Mouse (Mus musculus) kidney, embryonic 14.5 days (tissue): ENCODE measurements around the gene Ttc7. TPM values are rescaled to one million over a fixed set of nuclear protein-coding genes. Genes with fewer than 3 reads are reported as not detected.

ENCODE experiments used
- ATAC-seq: fragments of 200-750 bp; cut with Nextera tagmentation; 2 replicates; pipeline ENCODE4 v1.8.0; 2017; ENCODE audit warnings: moderate number of reproducible peaks, mild to moderate bottlenecking, moderate TSS enrichment, moderate library complexity; ENCODE audit not compliant: low FRiP score, low TSS enrichment
- H3K27ac ChIP-seq: fragments of 300-500 bp; sonication (generic); 2 replicates; pipeline ENCODE4 v1.5.1; 2014; ENCODE audit warnings: low read depth, mild to moderate bottlenecking, low read length, moderate library complexity, mixed read lengths
- H3K27me3 ChIP-seq: fragments of 300-500 bp; sonication (generic); 2 replicates; pipeline ENCODE4 v1.6.1; 2014; ENCODE audit warnings: mild to moderate bottlenecking, low read length; ENCODE audit not compliant: control insufficient read depth, insufficient read depth
- H3K36me3 ChIP-seq: fragments of 300-500 bp; sonication (generic); 2 replicates; pipeline ENCODE4 v1.6.1; 2014; ENCODE audit warnings: low read length, mixed read lengths; ENCODE audit not compliant: control insufficient read depth, insufficient read depth
- H3K4me1 ChIP-seq: fragments of 300-500 bp; sonication (generic); 2 replicates; pipeline ENCODE4 v1.6.1; 2014; ENCODE audit warnings: low read length, mixed read lengths; ENCODE audit not compliant: control insufficient read depth, insufficient read depth
- H3K4me2 ChIP-seq: fragments of 300-500 bp; sonication (generic); replicated peaks from 2 replicates; pipeline ENCODE4 v1.6.1; 2014; ENCODE audit warnings: low read depth, mild to moderate bottlenecking, low read length
- H3K4me3 ChIP-seq: fragments of 300-500 bp; sonication (generic); 2 replicates; pipeline ENCODE4 v1.5.1; 2014; ENCODE audit warnings: mild to moderate bottlenecking, low read length
- H3K9ac ChIP-seq: fragments of 300-500 bp; sonication (generic); 2 replicates; pipeline ENCODE4 v1.6.1; 2014; ENCODE audit warnings: low read depth, mild to moderate bottlenecking, low read length, moderate library complexity
- H3K9me3 ChIP-seq: fragments of 300-500 bp; sonication (generic); 2 replicates; pipeline ENCODE4 v1.6.1; 2016; ENCODE audit warnings: low read length; ENCODE audit not compliant: control insufficient read depth
- WGBS: fragments of 180-500 bp; shearing (Covaris S2); extraction: QIAGEN DNeasy Blood & Tissue Kit; methylation state at CpG from one replicate; pipeline ENCODE4 v1.1.7; 2014; 5-methylcytosine and 5-hydroxymethylcytosine counted together
- polyA plus RNA-seq: library from polyadenylated mRNA; unstranded; fragments of >200 nt; fragmentation: Nextera tagmentation; extraction: Ambion mirVana; gene quantifications from 2 replicates; pipeline ENCODE4 v1.2.1, GENCODE M21; 2014

The Ttc7 gene
- polyA plus RNA-seq, 1 experiment from 2014 or later = 4.0 TPM

DNA sequence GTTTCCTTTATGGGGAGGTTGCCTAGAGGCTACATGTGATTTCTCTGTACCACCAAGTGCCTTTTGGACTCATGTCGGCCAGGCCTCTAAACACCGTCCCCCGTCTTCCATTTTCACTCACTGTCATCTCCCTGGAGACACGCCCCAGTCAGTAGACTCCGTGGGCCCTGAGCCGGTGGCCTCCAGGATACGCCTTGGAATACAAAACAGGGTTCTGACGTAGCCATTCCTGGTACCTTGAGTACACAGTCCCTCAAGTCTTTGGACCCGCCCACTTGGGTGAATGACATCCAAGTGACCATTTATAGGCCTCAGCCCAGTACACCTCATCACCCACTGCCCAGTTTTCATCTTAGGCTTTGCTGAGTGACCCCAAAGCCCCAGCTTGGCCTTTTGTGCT, 98.0 kb downstream of the Ttc7 start:
- H3K36me3 ChIP-seq = no peaks in the 10 kb centered on the region
- ATAC-seq = no peak
- no peaks in the 10 kb centered on the region for H3K27me3 ChIP-seq
- peaks cover 45% of the 10 kb centered on the region for H3K4me1 ChIP-seq
- 85% methylated on average over 9 of the region's 9 CpGs for WGBS
- no peak overlapping the region for H3K27ac ChIP-seq
- H3K9ac ChIP-seq = no peak overlapping the region
- H3K4me2 ChIP-seq = no peak overlapping the region
- no peaks in the 10 kb centered on the region for H3K9me3 ChIP-seq
- H3K4me3 ChIP-seq = no peak overlapping the region

DNA sequence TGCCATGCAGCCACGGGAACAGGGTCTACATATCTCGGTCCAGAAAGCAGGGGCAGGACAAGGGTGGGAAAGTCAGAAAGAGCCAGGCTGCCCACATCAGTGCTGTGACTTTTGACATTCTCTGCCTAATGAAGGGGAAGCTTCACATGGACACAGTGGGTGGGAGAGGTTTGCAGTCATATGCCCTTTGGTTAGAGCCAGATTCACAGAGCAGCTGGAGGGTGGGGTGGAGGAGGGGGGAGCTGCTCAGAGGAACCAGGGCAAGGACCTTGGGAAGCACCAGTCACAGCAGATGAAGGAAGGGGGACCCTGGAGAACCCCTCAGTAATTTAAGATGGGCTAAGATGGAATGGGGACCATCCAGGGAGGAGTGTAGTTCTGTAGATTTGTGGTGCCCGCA, 103.1 kb downstream of the Ttc7 start:
- H3K36me3 ChIP-seq = no peaks in the 10 kb centered on the region
- H3K9me3 ChIP-seq = no peaks in the 10 kb centered on the region
- no peak overlapping the region for H3K27ac ChIP-seq
- no peak overlapping the region for H3K9ac ChIP-seq
- ATAC-seq = no peak
- no peak overlapping the region for H3K4me3 ChIP-seq
- no peaks in the 10 kb centered on the region for H3K27me3 ChIP-seq
- peaks cover 10% of the 10 kb centered on the region for H3K4me1 ChIP-seq
- H3K4me2 ChIP-seq = no peak overlapping the region
- 69% methylated on average over 3 of the region's 3 CpGs for WGBS

DNA sequence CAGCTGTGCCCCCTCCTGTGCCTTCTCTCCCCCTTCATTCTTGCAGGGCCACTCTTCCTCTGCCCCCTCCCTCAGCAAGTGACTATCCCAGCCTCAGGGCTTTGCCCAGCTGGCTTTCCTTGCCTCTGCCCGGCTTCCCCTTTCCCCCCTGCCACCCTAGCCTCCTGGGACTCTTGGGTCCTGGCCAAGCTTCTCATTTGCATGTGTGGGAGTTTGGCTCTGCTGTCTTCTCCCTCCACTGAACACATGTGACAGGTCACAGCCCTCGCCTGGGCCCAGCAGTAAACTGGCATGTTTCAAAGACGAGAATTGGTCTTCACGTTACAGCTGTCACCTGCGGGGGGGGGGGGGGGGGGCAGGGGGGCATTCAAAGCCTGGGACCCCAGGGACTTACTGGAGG, 104.4 kb downstream of the Ttc7 start:
- peaks cover 10% of the 10 kb centered on the region for H3K4me1 ChIP-seq
- H3K9ac ChIP-seq = no peak overlapping the region
- no peak overlapping the region for H3K4me2 ChIP-seq
- H3K27ac ChIP-seq = no peak overlapping the region
- H3K4me3 ChIP-seq = no peak overlapping the region
- H3K9me3 ChIP-seq = no peaks in the 10 kb centered on the region
- H3K36me3 ChIP-seq = no peaks in the 10 kb centered on the region
- H3K27me3 ChIP-seq = no peaks in the 10 kb centered on the region
- 10% methylated on average over 4 of the region's 5 CpGs for WGBS
- ATAC-seq = peak; percentile 79

DNA sequence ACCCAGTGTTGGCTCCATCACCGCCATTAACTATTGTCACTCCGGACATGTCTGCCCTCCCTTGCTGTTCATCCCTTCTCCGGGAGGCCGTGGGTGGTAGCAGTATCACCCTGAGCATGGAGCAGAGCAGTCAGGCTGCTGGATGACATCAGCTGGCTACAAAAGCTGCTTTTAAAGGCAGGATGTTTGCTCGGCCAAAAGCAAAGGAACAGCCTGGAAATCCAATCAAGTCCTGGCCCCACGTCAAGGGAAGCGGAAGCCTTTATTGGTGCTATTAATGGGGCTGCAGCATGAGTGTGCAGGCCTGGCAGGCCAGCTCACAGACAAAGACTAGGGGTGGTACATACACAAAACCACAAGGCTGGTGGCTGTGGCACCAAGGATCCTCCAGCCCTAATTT, 108.6 kb downstream of the Ttc7 start:
- H3K4me3 ChIP-seq = no peak overlapping the region
- H3K4me1 ChIP-seq = peaks cover 13% of the 10 kb centered on the region
- no peak overlapping the region for H3K9ac ChIP-seq
- no peak overlapping the region for H3K4me2 ChIP-seq
- H3K9me3 ChIP-seq = no peaks in the 10 kb centered on the region
- no peak overlapping the region for H3K27ac ChIP-seq
- 66% methylated on average over 7 of the region's 7 CpGs for WGBS
- no peak for ATAC-seq
- no peaks in the 10 kb centered on the region for H3K36me3 ChIP-seq
- no peaks in the 10 kb centered on the region for H3K27me3 ChIP-seq

DNA sequence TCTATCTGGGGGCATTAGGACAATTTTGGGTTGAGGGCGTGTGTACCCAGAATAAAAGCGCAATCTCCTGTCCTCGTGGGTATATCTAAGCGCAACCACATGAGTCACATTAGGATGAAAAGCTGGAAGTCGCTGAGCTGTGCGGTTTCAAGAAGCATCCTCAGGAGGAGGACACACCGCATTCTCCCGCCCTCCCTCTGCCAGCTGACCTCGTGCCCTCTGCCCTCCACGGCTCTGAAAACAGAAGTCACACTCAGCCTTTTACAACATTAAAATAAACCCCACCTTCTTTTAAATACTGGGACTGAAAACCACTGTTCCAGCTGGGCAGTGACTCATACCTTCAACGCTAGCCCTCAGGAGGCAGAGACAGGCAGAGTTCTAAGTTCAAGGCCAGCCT, 114.4 kb downstream of the Ttc7 start:
- H3K4me3 ChIP-seq = no peak overlapping the region
- H3K9me3 ChIP-seq = no peaks in the 10 kb centered on the region
- peaks cover 4% of the 10 kb centered on the region; the same call in 1 of the 2 replicates for H3K4me1 ChIP-seq
- H3K27me3 ChIP-seq = no peaks in the 10 kb centered on the region
- H3K36me3 ChIP-seq = no peaks in the 10 kb centered on the region
- no peak overlapping the region for H3K4me2 ChIP-seq
- no peak overlapping the region for H3K27ac ChIP-seq
- no peak for ATAC-seq
- 65% methylated on average over 11 of the region's 11 CpGs for WGBS
- no peak overlapping the region for H3K9ac ChIP-seq

DNA sequence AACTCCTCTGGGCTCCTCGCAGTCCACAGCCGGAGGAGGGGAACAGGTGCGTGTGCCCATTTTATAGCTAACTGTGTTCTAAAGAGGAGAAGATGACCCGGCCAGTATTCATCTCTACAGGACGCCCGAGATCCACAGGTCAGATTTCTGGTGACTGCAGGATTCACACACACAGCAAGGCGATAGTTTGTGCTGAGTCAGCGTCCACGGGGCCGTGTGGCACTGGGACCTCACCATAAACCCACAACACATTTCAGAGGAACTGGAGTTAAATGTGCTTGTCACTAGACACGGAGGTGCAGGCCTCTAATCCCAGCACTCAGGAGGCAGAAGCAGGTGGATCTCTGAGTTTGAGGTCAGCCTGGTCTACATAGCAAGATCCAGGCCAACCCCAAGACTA, 119.8 kb downstream of the Ttc7 start:
- Histone ChIP-seq H3K4me2 (no peak overlapping the region), H3K27me3 (no peaks in the 10 kb centered on the region), H3K4me1 (no peaks in the 10 kb centered on the region), H3K36me3 (no peaks in the 10 kb centered on the region), H3K9ac (no peak overlapping the region), H3K9me3 (no peaks in the 10 kb centered on the region), H3K27ac (no peak overlapping the region), H3K4me3 (no peak overlapping the region)
- no peak for ATAC-seq
- WGBS = 84% methylated on average over 11 of the region's 11 CpGs

DNA sequence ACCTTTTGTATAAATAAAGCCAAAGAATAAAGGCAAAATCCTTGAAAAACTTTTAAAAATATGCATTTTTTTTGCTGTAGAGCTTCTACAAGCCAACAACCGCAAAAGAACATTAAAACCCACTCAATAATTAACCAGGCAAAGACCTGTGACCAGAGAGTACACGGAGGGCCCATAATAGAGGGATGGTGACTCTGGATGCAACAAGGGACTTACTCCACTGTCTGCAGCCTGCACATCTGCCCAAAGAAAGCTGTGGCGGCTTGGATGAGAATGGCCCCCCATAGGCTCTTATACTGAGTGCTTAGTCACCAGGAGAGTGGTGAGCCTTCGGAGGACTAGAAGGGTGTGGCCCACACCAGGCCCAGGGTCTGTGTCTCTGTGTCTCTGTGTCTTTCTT, 120.8 kb downstream of the Ttc7 start:
- no peaks in the 10 kb centered on the region for H3K4me1 ChIP-seq
- ATAC-seq = no peak
- no peak overlapping the region for H3K4me2 ChIP-seq
- H3K4me3 ChIP-seq = no peak overlapping the region
- H3K27me3 ChIP-seq = no peaks in the 10 kb centered on the region
- H3K27ac ChIP-seq = no peak overlapping the region
- H3K36me3 ChIP-seq = no peaks in the 10 kb centered on the region
- H3K9ac ChIP-seq = no peak overlapping the region
- 76% methylated on average over 4 of the region's 4 CpGs for WGBS
- no peaks in the 10 kb centered on the region for H3K9me3 ChIP-seq

DNA sequence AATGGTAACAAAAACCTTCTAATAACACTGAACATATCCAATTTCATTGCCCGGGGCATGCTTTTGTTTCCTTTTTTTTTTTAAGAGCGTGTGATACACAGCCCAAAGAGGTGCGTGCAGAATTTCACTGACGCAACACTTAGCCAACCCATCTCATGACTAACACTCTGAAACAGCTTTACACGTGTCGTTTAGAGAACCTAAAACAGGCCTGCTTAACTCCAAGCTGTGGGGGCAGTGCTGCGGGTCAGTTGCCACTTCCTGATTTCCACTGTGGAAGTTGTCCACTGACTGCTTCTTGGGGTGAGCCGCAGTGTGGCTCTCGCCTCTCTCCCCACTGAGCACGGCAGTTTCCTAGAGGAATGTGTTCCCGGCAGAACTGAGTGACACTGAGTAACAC, 122.9 kb downstream of the Ttc7 start:
- no peaks in the 10 kb centered on the region for H3K36me3 ChIP-seq
- H3K4me2 ChIP-seq = no peak overlapping the region
- 50% methylated on average over 11 of the region's 11 CpGs for WGBS
- H3K9ac ChIP-seq = no peak overlapping the region
- no peaks in the 10 kb centered on the region for H3K27me3 ChIP-seq
- ATAC-seq = no peak
- no peak overlapping the region for H3K27ac ChIP-seq
- H3K4me3 ChIP-seq = no peak overlapping the region
- no peaks in the 10 kb centered on the region for H3K9me3 ChIP-seq
- no peaks in the 10 kb centered on the region for H3K4me1 ChIP-seq

DNA sequence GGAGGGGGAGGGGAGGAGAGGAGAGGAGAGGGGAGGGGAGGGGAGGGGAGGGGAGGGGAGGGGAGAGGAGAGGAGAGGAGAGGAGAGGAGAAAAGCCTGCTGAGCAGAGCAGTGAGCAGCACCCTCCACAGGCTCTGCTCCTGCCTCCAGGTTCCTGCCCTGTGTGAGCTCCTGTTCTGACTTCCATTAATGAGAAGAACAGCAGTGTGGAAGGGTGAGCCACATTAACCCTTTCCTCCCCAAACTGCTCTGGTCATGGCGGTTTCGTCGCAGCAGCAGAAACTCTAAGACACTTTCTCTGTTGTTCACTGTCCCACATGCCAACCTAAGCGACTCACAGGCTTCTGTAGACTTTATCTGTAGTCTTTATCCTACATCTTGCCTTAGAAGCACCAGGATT, 124.0 kb downstream of the Ttc7 start:
- H3K4me2 ChIP-seq = no peak overlapping the region
- H3K27ac ChIP-seq = no peak overlapping the region
- H3K27me3 ChIP-seq = no peaks in the 10 kb centered on the region
- no peaks in the 10 kb centered on the region for H3K4me1 ChIP-seq
- H3K4me3 ChIP-seq = no peak overlapping the region
- H3K9ac ChIP-seq = no peak overlapping the region
- 82% methylated on average over 4 of the region's 4 CpGs for WGBS
- no peaks in the 10 kb centered on the region for H3K36me3 ChIP-seq
- no peaks in the 10 kb centered on the region for H3K9me3 ChIP-seq
- ATAC-seq = no peak

DNA sequence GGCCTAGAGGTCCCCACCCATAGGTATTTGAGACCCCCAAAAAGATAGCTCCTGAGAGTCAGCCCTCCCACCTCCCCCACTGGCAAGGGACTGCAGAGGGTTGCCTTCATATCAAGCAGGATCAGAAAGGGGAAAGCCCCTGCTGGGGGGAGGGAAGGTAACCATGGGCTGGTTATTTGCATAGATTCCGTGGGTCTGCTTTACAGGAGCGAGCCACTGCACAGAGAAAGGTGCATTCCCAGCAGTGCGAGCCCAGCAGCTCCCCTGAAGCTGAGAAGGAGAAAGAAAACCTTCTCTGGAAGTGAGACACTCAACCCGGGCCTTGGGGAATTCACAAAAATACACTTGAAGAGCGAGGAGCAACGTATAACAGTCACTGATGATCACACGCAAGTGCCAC, 135.4 kb downstream of the Ttc7 start:
- Histone ChIP-seq H3K4me2 (no peak overlapping the region), H3K4me3 (no peak overlapping the region), H3K9me3 (no peaks in the 10 kb centered on the region), H3K36me3 (no peaks in the 10 kb centered on the region), H3K9ac (no peak overlapping the region), H3K27me3 (no peaks in the 10 kb centered on the region), H3K4me1 (no peaks in the 10 kb centered on the region), H3K27ac (no peak overlapping the region)
- no peak for ATAC-seq
- WGBS = 80% methylated on average over 7 of the region's 7 CpGs
